Mouse (Mus musculus) layer of hippocampus, adult 2 months (tissue): ENCODE results near the gene Rhobtb1. TPM values are rescaled to one million over a fixed set of nuclear protein-coding genes. Genes with fewer than 3 reads are reported as not detected.

Experiments
- DNase-seq, 2 experiments: peaks; one replicate each; pipeline ENCODE4 v3.0.0; 2022; ENCODE audit warnings: low spot score in 2 of 2
- H3K27ac ChIP-seq: fragments of 200-600 bp; 2 replicates; pipeline ENCODE4 v1.8.1; 2022
- H3K4me3 ChIP-seq: fragments of 200-600 bp; 2 replicates; pipeline ENCODE4 v1.8.1; 2022; ENCODE audit warnings: mild to moderate bottlenecking
- CTCF ChIP-seq: fragments of 200-600 bp; conservative IDR thresholded peaks from 2 replicates; pipeline ENCODE4 v1.8.1; 2022; ENCODE audit warnings: antibody characterized with exemption, mild to moderate bottlenecking, moderate library complexity
- total RNA-seq, 2 experiments: library from RNA; stranded (reverse); gene quantifications; 2 replicates each; pipeline ENCODE4 v1.2.3; 2021

The Rhobtb1 gene
- total RNA-seq, 2 experiments from 2014 or later = 3.8 to 5.9 TPM

GRCm38 (mm10) chr10:69259929-69260328 lies 108.7 kb downstream of the Rhobtb1 start:
- TF ChIP-seq CTCF = no peak
- no peak overlapping the region for H3K4me3 ChIP-seq
- H3K27ac ChIP-seq = no peak overlapping the region
- no peak for DNase-seq

- no peak overlapping the region for H3K4me3 ChIP-seq
- DNase-seq = no peak
- no peak for TF ChIP-seq CTCF
- H3K27ac ChIP-seq = no peak overlapping the region; the same call in 1 of the 2 replicates
Observed at GRCm38 (mm10) chr10:69262918-69263822, 111.9 kb downstream of the Rhobtb1 start.

DNA sequence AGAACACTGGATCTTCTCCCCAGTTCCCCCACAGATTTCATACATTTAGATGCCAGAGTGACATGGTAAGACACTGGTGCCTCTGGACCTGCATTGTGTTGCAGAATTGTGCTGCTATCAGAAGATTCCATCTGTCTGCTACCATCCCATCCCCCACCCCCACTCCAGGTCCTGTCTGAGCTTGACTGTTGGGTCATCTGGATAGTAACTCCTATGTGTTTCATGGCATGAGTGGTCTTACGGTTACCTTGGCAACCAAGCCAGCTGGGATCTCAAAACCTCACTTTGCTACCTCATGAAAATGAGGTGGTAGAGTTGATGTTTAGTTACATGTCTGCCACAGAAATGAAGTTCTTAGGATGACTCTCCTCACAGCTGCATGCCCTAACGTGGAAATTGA lies 112.7 kb downstream of the Rhobtb1 start:
- TF ChIP-seq CTCF = no peak
- no peak for DNase-seq

DNA sequence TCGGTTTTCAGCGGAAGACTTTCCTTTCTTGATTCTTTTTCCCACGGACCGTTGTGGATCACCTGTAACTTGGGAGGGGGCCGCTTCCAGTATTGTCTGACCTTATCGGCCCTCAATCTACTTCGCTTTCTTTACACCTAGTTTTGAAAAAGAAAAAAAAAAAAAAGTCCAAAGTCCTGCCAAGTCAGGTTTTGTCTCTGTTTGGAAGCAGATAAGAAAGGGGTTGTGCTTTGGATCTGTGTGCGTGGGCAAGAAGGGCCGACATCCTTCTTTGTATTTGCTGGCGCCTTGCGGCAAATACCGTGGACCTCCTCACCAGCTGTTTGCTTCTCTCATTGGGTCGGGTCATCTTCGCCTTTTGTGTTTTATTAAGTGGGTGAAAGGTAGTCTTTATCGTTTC lies 114.2 kb downstream of the Rhobtb1 start:
- DNase-seq = no peak
- H3K27ac ChIP-seq = no peak overlapping the region
- TF ChIP-seq CTCF = no peak
- H3K4me3 ChIP-seq = no peak overlapping the region

More for the DNA sequence above, 112.7 kb downstream of the Rhobtb1 start:
- no peak overlapping the region for H3K27ac ChIP-seq
- H3K4me3 ChIP-seq = no peak overlapping the region

DNA sequence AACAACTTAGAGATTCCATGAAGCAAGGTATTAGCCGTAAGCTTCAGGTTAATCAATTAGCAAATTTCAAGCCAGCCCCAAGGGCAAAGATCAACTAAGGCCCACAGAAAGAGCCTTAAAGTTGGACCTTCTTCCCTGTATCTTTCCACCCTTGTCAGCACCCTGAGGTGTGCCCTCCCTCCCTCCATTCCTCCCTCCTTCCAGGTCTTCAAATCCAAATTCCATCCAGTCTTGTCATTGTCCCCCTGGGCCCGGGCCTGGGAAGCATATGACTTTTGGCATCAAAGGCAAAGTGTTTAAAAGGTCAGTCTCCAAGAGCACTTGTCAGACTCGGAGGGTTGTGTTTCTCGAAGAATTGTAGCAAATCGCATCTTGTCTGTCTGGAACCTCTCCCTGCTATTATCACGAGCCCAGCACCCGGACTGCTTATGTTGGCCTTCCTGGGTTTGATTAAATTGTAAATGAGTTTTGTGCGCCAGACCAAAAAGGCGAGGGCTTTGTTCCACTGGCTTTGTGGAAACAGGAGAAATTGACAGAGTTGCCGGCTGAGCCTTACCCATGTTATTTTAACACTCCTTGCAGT lies 116.9 kb downstream of the Rhobtb1 start:
- Histone ChIP-seq H3K4me3 (no peak overlapping the region), H3K27ac (no peak overlapping the region)
- DNase-seq = no peak
- no peak for TF ChIP-seq CTCF

- TF ChIP-seq CTCF = no peak
- no peak for DNase-seq
- Histone ChIP-seq H3K4me3 (no peak overlapping the region), H3K27ac (no peak overlapping the region)
Observed at GRCm38 (mm10) chr10:69271436-69271835, 120.2 kb downstream of the Rhobtb1 start.

GRCm38 (mm10) chr10:69274275-69274674 lies 123.0 kb downstream of the Rhobtb1 start:
- no peak overlapping the region for H3K4me3 ChIP-seq
- peak overlapping the region; percentile 36; the same call in 1 of the 2 replicates for H3K27ac ChIP-seq
- no peak for DNase-seq
- no peak for TF ChIP-seq CTCF

GRCm38 (mm10) chr10:69274705-69275104 lies 123.5 kb downstream of the Rhobtb1 start:
- H3K27ac ChIP-seq = peak overlapping the region; percentile 39; the same call in 1 of the 2 replicates
- H3K4me3 ChIP-seq = no peak overlapping the region
- DNase-seq = no peak
- TF ChIP-seq CTCF = no peak

GRCm38 (mm10) chr10:69275811-69276775 lies 124.9 kb downstream of the Rhobtb1 start:
- Histone ChIP-seq H3K27ac (peak overlapping the region; percentile 65; the same call in 1 of the 2 replicates), H3K4me3 (no peak overlapping the region)
- TF ChIP-seq CTCF = no peak
- no peak for DNase-seq

- DNase-seq = no peak
- Histone ChIP-seq H3K4me3 (no peak overlapping the region), H3K27ac (peak overlapping the region; percentile 65; the same call in 1 of the 2 replicates)
- TF ChIP-seq CTCF = no peak
Observed at GRCm38 (mm10) chr10:69276920-69277435, 125.7 kb downstream of the Rhobtb1 start.

- Histone ChIP-seq H3K27ac (no peak overlapping the region), H3K4me3 (no peak overlapping the region)
- no peak for DNase-seq
- TF ChIP-seq CTCF = no peak
Observed at GRCm38 (mm10) chr10:69278764-69279606, 127.8 kb downstream of the Rhobtb1 start.
